Mouse (Mus musculus): ENCODE results near the gene Lct. TPM values are rescaled to one million over a fixed set of nuclear protein-coding genes. Genes with fewer than 3 reads are reported as not detected.
"Not testable (repeated sequence)": the region's sequence is repeated elsewhere in the genome, so short reads cannot be mapped to it uniquely, and the experiment has no call there.

The Lct gene
- polyA plus RNA-seq, 1 experiment from 2014 or later = 0.10 TPM

- Histone ChIP-seq H3K36me3 (ENCODE audit: control insufficient read depth, insufficient read depth, low read length) (peaks cover 25% of the 10 kb centered on the region; the same call in 1 of the 2 replicates), H3K27ac (ENCODE audit: low read depth, low read length) (0 out of 2 replicates have a peak overlapping the region, but pooled peaks have one; percentile 2), H3K4me3 (ENCODE audit: low read depth, low read length) (peak overlapping the region; percentile 86), H3K27me3 (replicated peaks; ENCODE audit: control insufficient read depth, insufficient read depth, low read length) (no peaks in the 10 kb centered on the region), H3K4me2 (peak overlapping the region; percentile 89), H3K9me3 (ENCODE audit: control insufficient read depth, low read length) (no peaks in the 10 kb centered on the region), H3K4me1 (replicated peaks; ENCODE audit: control insufficient read depth, insufficient read depth, low read length) (peaks cover 7% of the 10 kb centered on the region), H3K9ac (ENCODE audit: low read depth, low read length) (peak overlapping the region; percentile 94)
- DNase-seq (ENCODE audit: low spot score) (no peak), ATAC-seq (replicated peaks; ENCODE audit: low FRiP score) (no peak)
- WGBS = 55% methylated on average over 3 of the region's 3 CpGs
These were observed 29.3 kb upstream of the Lct start for GRCm38 (mm10) chr1:128357452-128357851.

- no peak overlapping the region for H3K9ac ChIP-seq (ENCODE audit: low read depth, low read length)
- no peak overlapping the region for H3K4me3 ChIP-seq (ENCODE audit: low read depth, low read length)
- H3K36me3 ChIP-seq (ENCODE audit: control insufficient read depth, insufficient read depth, low read length) = peaks cover 51% of the 10 kb centered on the region
- DNase-seq (ENCODE audit: low spot score) (no peak), ATAC-seq (replicated peaks; ENCODE audit: low FRiP score) (no peak; the same call in 1 of the 2 replicates)
- no peaks in the 10 kb centered on the region for H3K9me3 ChIP-seq (ENCODE audit: control insufficient read depth, low read length)
- H3K4me1 ChIP-seq (replicated peaks; ENCODE audit: control insufficient read depth, insufficient read depth, low read length) = peaks cover 4% of the 10 kb centered on the region
- H3K4me2 ChIP-seq = no peak overlapping the region
- WGBS = 50% methylated on average over 3 of the region's 3 CpGs
- no peaks in the 10 kb centered on the region for H3K27me3 ChIP-seq (replicated peaks; ENCODE audit: control insufficient read depth, insufficient read depth, low read length)
- H3K27ac ChIP-seq (ENCODE audit: low read depth, low read length) = no peak overlapping the region
These were observed 25.0 kb upstream of the Lct start for GRCm38 (mm10) chr1:128353092-128353491.

GRCm38 (mm10) chr1:128344232-128344631, 16.1 kb upstream of the Lct start:
- H3K36me3 ChIP-seq (ENCODE audit: control insufficient read depth, insufficient read depth, low read length) = peaks cover 53% of the 10 kb centered on the region
- H3K27ac ChIP-seq (ENCODE audit: low read depth, low read length) = no peak overlapping the region
- H3K4me1 ChIP-seq (replicated peaks; ENCODE audit: control insufficient read depth, insufficient read depth, low read length) = no peaks in the 10 kb centered on the region
- H3K27me3 ChIP-seq (replicated peaks; ENCODE audit: control insufficient read depth, insufficient read depth, low read length) = no peaks in the 10 kb centered on the region
- no peak overlapping the region for H3K9ac ChIP-seq (ENCODE audit: low read depth, low read length)
- WGBS = 86% methylated on average over 10 of the region's 10 CpGs
- no peak overlapping the region for H3K4me2 ChIP-seq
- H3K9me3 ChIP-seq (ENCODE audit: control insufficient read depth, low read length) = no peaks in the 10 kb centered on the region
- H3K4me3 ChIP-seq (ENCODE audit: low read depth, low read length) = no peak overlapping the region
- no peak for ATAC-seq (replicated peaks; ENCODE audit: low FRiP score)
- DNase-seq (ENCODE audit: low spot score) = no peak

GRCm38 (mm10) chr1:128337708-128338320, 9.7 kb upstream of the Lct start:
- no peak overlapping the region for H3K9ac ChIP-seq (ENCODE audit: low read depth, low read length)
- no peak overlapping the region for H3K27ac ChIP-seq (ENCODE audit: low read depth, low read length)
- DNase-seq (ENCODE audit: low spot score) (no peak), ATAC-seq (replicated peaks; ENCODE audit: low FRiP score) (no peak)
- 81% methylated on average over 13 of the region's 13 CpGs for WGBS
- no peaks in the 10 kb centered on the region for H3K4me1 ChIP-seq (replicated peaks; ENCODE audit: control insufficient read depth, insufficient read depth, low read length)
- no peak overlapping the region for H3K4me3 ChIP-seq (ENCODE audit: low read depth, low read length)
- H3K4me2 ChIP-seq = no peak overlapping the region
- peaks cover 60% of the 10 kb centered on the region for H3K36me3 ChIP-seq (ENCODE audit: control insufficient read depth, insufficient read depth, low read length)
- no peaks in the 10 kb centered on the region for H3K9me3 ChIP-seq (ENCODE audit: control insufficient read depth, low read length)
- H3K27me3 ChIP-seq (replicated peaks; ENCODE audit: control insufficient read depth, insufficient read depth, low read length) = no peaks in the 10 kb centered on the region

- H3K27me3 ChIP-seq (replicated peaks; ENCODE audit: control insufficient read depth, insufficient read depth, low read length) = no peaks in the 10 kb centered on the region
- peaks cover 3% of the 10 kb centered on the region; the same call in 1 of the 2 replicates for H3K4me1 ChIP-seq (replicated peaks; ENCODE audit: control insufficient read depth, insufficient read depth, low read length)
- ATAC-seq (replicated peaks; ENCODE audit: low FRiP score) (0 out of 2 replicates have a peak, but pooled peaks have one; percentile 8), DNase-seq (ENCODE audit: low spot score) (no peak)
- WGBS = 95% methylated on average over 1 of the region's 1 CpGs
- H3K9ac ChIP-seq (ENCODE audit: low read depth, low read length) = no peak overlapping the region
- no peak overlapping the region for H3K27ac ChIP-seq (ENCODE audit: low read depth, low read length)
- H3K4me2 ChIP-seq = no peak overlapping the region
- peaks cover 52% of the 10 kb centered on the region for H3K36me3 ChIP-seq (ENCODE audit: control insufficient read depth, insufficient read depth, low read length)
- no peak overlapping the region for H3K4me3 ChIP-seq (ENCODE audit: low read depth, low read length)
- no peaks in the 10 kb centered on the region for H3K9me3 ChIP-seq (ENCODE audit: control insufficient read depth, low read length)
These were observed 2.2 kb upstream of the Lct start for GRCm38 (mm10) chr1:128330313-128330712.

- peak; percentile 56 for ATAC-seq (replicated peaks; ENCODE audit: low FRiP score)
- 50% methylated on average over 1 of the region's 1 CpGs for WGBS
These were observed 953 bp downstream of the Lct start for GRCm38 (mm10) chr1:128327165-128327564.

GRCm38 (mm10) chr1:128324776-128325175, 3.3 kb downstream of the Lct start:
- WGBS = 91% methylated on average over 2 of the region's 2 CpGs
- peaks cover 10% of the 10 kb centered on the region; the same call in 1 of the 2 replicates for H3K4me1 ChIP-seq (replicated peaks; ENCODE audit: control insufficient read depth, insufficient read depth, low read length)
- no peaks in the 10 kb centered on the region for H3K9me3 ChIP-seq (ENCODE audit: control insufficient read depth, low read length)
- DNase-seq (ENCODE audit: low spot score) (no peak), ATAC-seq (replicated peaks; ENCODE audit: low FRiP score) (no peak)
- no peak overlapping the region for H3K27ac ChIP-seq (ENCODE audit: low read depth, low read length)
- no peak overlapping the region for H3K4me2 ChIP-seq
- H3K27me3 ChIP-seq (replicated peaks; ENCODE audit: control insufficient read depth, insufficient read depth, low read length) = no peaks in the 10 kb centered on the region
- H3K4me3 ChIP-seq (ENCODE audit: low read depth, low read length) = no peak overlapping the region
- H3K9ac ChIP-seq (ENCODE audit: low read depth, low read length) = no peak overlapping the region
- peaks cover 8% of the 10 kb centered on the region for H3K36me3 ChIP-seq (ENCODE audit: control insufficient read depth, insufficient read depth, low read length)

More at GRCm38 (mm10) chr1:128327165-128327564, 953 bp downstream of the Lct start:
- Histone ChIP-seq H3K9me3 (ENCODE audit: control insufficient read depth, low read length) (no peaks in the 10 kb centered on the region), H3K4me2 (no peak overlapping the region), H3K9ac (ENCODE audit: low read depth, low read length) (no peak overlapping the region), H3K4me3 (ENCODE audit: low read depth, low read length) (no peak overlapping the region), H3K27me3 (replicated peaks; ENCODE audit: control insufficient read depth, insufficient read depth, low read length) (no peaks in the 10 kb centered on the region), H3K4me1 (replicated peaks; ENCODE audit: control insufficient read depth, insufficient read depth, low read length) (peaks cover 10% of the 10 kb centered on the region; the same call in 1 of the 2 replicates), H3K27ac (ENCODE audit: low read depth, low read length) (no peak overlapping the region), H3K36me3 (ENCODE audit: control insufficient read depth, insufficient read depth, low read length) (peaks cover 24% of the 10 kb centered on the region)
- DNase-seq (ENCODE audit: low spot score) = no peak

- H3K4me1 ChIP-seq (replicated peaks; ENCODE audit: control insufficient read depth, insufficient read depth, low read length) = peaks cover 10% of the 10 kb centered on the region; the same call in 1 of the 2 replicates
- peak; percentile 39; the same call in 1 of the 2 replicates for ATAC-seq (replicated peaks; ENCODE audit: low FRiP score)
- H3K9me3 ChIP-seq (ENCODE audit: control insufficient read depth, low read length) = no peaks in the 10 kb centered on the region
- H3K4me3 ChIP-seq (ENCODE audit: low read depth, low read length) = no peak overlapping the region
- DNase-seq (ENCODE audit: low spot score) = no peak
- no peak overlapping the region for H3K9ac ChIP-seq (ENCODE audit: low read depth, low read length)
- H3K36me3 ChIP-seq (ENCODE audit: control insufficient read depth, insufficient read depth, low read length) = peaks cover 6% of the 10 kb centered on the region
- H3K4me2 ChIP-seq = no peak overlapping the region
- H3K27ac ChIP-seq (ENCODE audit: low read depth, low read length) = no peak overlapping the region
- 73% methylated on average over 8 of the region's 8 CpGs for WGBS
- no peaks in the 10 kb centered on the region for H3K27me3 ChIP-seq (replicated peaks; ENCODE audit: control insufficient read depth, insufficient read depth, low read length)
These were observed 5.0 kb downstream of the Lct start for GRCm38 (mm10) chr1:128323026-128323643.

- H3K36me3 ChIP-seq (ENCODE audit: control insufficient read depth, insufficient read depth, low read length); H3K27ac ChIP-seq (ENCODE audit: low read depth, low read length); ATAC-seq (replicated peaks; ENCODE audit: low FRiP score); H3K9ac ChIP-seq (ENCODE audit: low read depth, low read length); DNase-seq (ENCODE audit: low spot score); H3K27me3 ChIP-seq (replicated peaks; ENCODE audit: control insufficient read depth, insufficient read depth, low read length); H3K9me3 ChIP-seq (ENCODE audit: control insufficient read depth, low read length); H3K4me3 ChIP-seq (ENCODE audit: low read depth, low read length); H3K4me1 ChIP-seq (replicated peaks; ENCODE audit: control insufficient read depth, insufficient read depth, low read length); H3K4me2 ChIP-seq: not testable (repeated sequence)
- WGBS = 86% methylated on average over 6 of the region's 6 CpGs
These were observed 8.9 kb downstream of the Lct start for GRCm38 (mm10) chr1:128319266-128319665.

Data from liver, embryonic 11.5 days (tissue).